20 mouse cellular contexts compared by ENCODE assay signal in the genomic region with DNA sequence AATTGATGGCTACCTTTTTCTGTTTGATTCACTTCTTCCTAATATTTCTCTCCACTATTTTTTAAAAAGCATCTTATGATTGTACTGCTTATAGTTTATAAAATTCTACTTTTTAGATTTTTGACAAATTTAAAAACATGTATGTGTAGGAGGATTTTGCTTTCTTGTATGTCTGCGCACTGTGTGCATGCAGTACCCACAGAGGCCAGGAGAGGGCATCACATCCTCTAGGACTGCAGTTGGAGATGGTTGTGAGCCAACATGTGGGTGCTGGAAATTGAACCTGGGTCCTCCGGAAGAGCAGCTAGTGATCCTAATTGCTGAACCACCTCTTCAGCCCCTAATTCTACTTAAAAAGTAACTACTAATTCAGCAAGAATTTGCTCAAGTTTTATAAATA.
DNase-seq lines count a peak whose midpoint lies in the region; ATAC-seq and TF ChIP-seq lines count a peak whose summit lies in the region.
"Had no signal": no experiment of that assay in that cellular context is flagged by ENCODE, and none has a peak within 500 bp of the region (broad histone marks: within the 10 kb centered on the region; RNA-seq: fewer than 3 reads in every experiment).

No protein-coding gene starts in this region.

- H3K79me2 ChIP-seq in heart, adult 2 months (replicated peaks; ENCODE audit: control insufficient read depth, insufficient read depth, low read length): no peaks in the 10 kb centered on the region

- TF ChIP-seq POLR2A in heart, adult 2 months (IDR thresholded peaks at IDR 0.05; ENCODE audit: insufficient read depth, low read depth, low read length): no peak
- no peak for TF ChIP-seq POLR2A in testis, adult 2 months (IDR thresholded peaks at IDR 0.05; ENCODE audit: control insufficient read depth, low read depth, low read length)

- H3K4me2 ChIP-seq in lung, embryonic 14.5 days: no peak overlapping the region
- H3K4me2 ChIP-seq in hindbrain, embryonic 13.5 days: no peak overlapping the region
- H3K4me2 ChIP-seq: forebrain, embryonic 13.5 days; limb, embryonic 13.5 days; lung, embryonic 15.5 days had no signal

- H3K4me1 ChIP-seq in heart, adult 2 months (ENCODE audit: control insufficient read depth, insufficient read depth, low read length): no peaks in the 10 kb centered on the region
- no peaks in the 10 kb centered on the region for H3K4me1 ChIP-seq in lung, embryonic 14.5 days (ENCODE audit: insufficient read depth)
- H3K4me1 ChIP-seq in testis, adult 2 months (ENCODE audit: control insufficient read depth, insufficient read depth, low read length): no peaks in the 10 kb centered on the region
- H3K4me1 ChIP-seq in hindbrain, embryonic 13.5 days (replicated peaks): peaks cover 7% of the 10 kb centered on the region; the same call in 1 of the 2 replicates
- H3K4me1 ChIP-seq: forebrain, embryonic 13.5 days; limb, embryonic 13.5 days; lung, embryonic 15.5 days had no signal

- no peak for TF ChIP-seq EP300 in heart, adult 2 months (IDR thresholded peaks at IDR 0.05; ENCODE audit: insufficient read depth, low read depth, low read length)

- no peaks in the 10 kb centered on the region for H3K36me3 ChIP-seq in heart, adult 2 months (ENCODE audit: control insufficient read depth, insufficient read depth, low read length)
- H3K36me3 ChIP-seq in lung, embryonic 14.5 days (ENCODE audit: insufficient read depth): 0 out of 2 replicates have a peak, but pooled peaks cover 3% of the 10 kb centered on the region
- H3K36me3 ChIP-seq in testis, adult 2 months (ENCODE audit: control insufficient read depth, insufficient read depth, low read length): no peaks in the 10 kb centered on the region
- peaks cover 31% of the 10 kb centered on the region for H3K36me3 ChIP-seq in hindbrain, embryonic 13.5 days
- H3K36me3 ChIP-seq: lung, embryonic 15.5 days had no signal

- H3K4me3 ChIP-seq in heart, adult 2 months: no peak overlapping the region
- H3K4me3 ChIP-seq in lung, embryonic 14.5 days (ENCODE audit: low read depth, low read length): no peak overlapping the region
- no peak overlapping the region for H3K4me3 ChIP-seq in testis, adult 2 months (ENCODE audit: control insufficient read depth, low read depth, low read length)
- H3K4me3 ChIP-seq in hindbrain, embryonic 13.5 days: no peak overlapping the region
- H3K4me3 ChIP-seq: forebrain, embryonic 13.5 days; limb, embryonic 13.5 days; lung, embryonic 15.5 days had no signal

- intact Hi-C loops in heart, adult 2 months (cut with DNase I): no loop called here
- intact Hi-C loops in heart, postnatal 10 days (cut with DNase I): no loop called here

- DNase-seq in heart, adult 2 months: no peak
- DNase-seq in heart, postnatal 10 days: no peak
- no peak for DNase-seq in lung, embryonic 14.5 days
- DNase-seq in lung, postnatal 10 days: no peak
- peak; percentile 34 for DNase-seq in R1 (ENCODE audit: low read depth, low spot score)
- DNase-seq in Muller cell, postnatal 12 days (ENCODE audit: inconsistent ontology term): no peak
- DNase-seq: adrenal gland, postnatal 36 days; B cell, adult 2 months; heart, adult 18-20 months; kidney, adult 11 months; kidney, postnatal 10 days; midbrain, embryonic 14.5 days; right cerebral cortex, adult 18-20 months; spleen, adult 18-20 months; thymus, postnatal 25 days had no signal

- H3K27ac ChIP-seq in heart, adult 2 months: no peak overlapping the region
- no peak overlapping the region for H3K27ac ChIP-seq in lung, embryonic 14.5 days (ENCODE audit: low read depth)
- H3K27ac ChIP-seq in testis, adult 2 months (ENCODE audit: control insufficient read depth, insufficient read depth, low read depth, low read length): no peak overlapping the region
- no peak overlapping the region for H3K27ac ChIP-seq in hindbrain, embryonic 13.5 days
- H3K27ac ChIP-seq: forebrain, embryonic 13.5 days; limb, embryonic 13.5 days; lung, embryonic 15.5 days had no signal

- peak; percentile 29 for TF ChIP-seq CTCF in heart, adult 2 months (IDR thresholded peaks at IDR 0.05)
- TF ChIP-seq CTCF in lung, embryonic 14.5 days (IDR thresholded peaks at IDR 0.05; ENCODE audit: low read depth): peak; percentile 37
- peak; percentile 71; the same call in 1 of the 2 replicates for TF ChIP-seq CTCF in testis, adult 2 months (IDR thresholded peaks at IDR 0.05; ENCODE audit: control insufficient read depth, insufficient read depth, insufficient replicate concordance, low read depth, low read length)

- no peaks in the 10 kb centered on the region for H3K9me3 ChIP-seq in lung, embryonic 14.5 days (ENCODE audit: low read depth, low read length)
- H3K9me3 ChIP-seq in hindbrain, embryonic 13.5 days: no peaks in the 10 kb centered on the region
- H3K9me3 ChIP-seq: forebrain, embryonic 13.5 days; lung, embryonic 15.5 days had no signal

- WGBS in heart, adult 2 months: 99% methylated on average over 2 of the region's 2 CpGs
- WGBS in lung, embryonic 14.5 days: 99% methylated on average over 2 of the region's 2 CpGs
- WGBS in hindbrain, embryonic 13.5 days: 97% methylated on average over 2 of the region's 2 CpGs

- no peak for ATAC-seq in lung, embryonic 14.5 days (ENCODE audit: insufficient read depth)
- no peak for ATAC-seq in hindbrain, embryonic 13.5 days (ENCODE audit: low FRiP score)
- ATAC-seq: forebrain, embryonic 13.5 days had no signal

- no peak overlapping the region for H3K9ac ChIP-seq in heart, adult 2 months (ENCODE audit: low read depth, low read length)
- no peak overlapping the region for H3K9ac ChIP-seq in lung, embryonic 14.5 days
- no peak overlapping the region for H3K9ac ChIP-seq in hindbrain, embryonic 13.5 days
- H3K9ac ChIP-seq: forebrain, embryonic 13.5 days; limb, embryonic 13.5 days; lung, embryonic 15.5 days had no signal

- no peaks in the 10 kb centered on the region for H3K27me3 ChIP-seq in heart, adult 2 months (ENCODE audit: control insufficient read depth, insufficient read depth, low read length)
- H3K27me3 ChIP-seq in lung, embryonic 14.5 days (ENCODE audit: insufficient read depth, low read length): no peaks in the 10 kb centered on the region
- no peaks in the 10 kb centered on the region for H3K27me3 ChIP-seq in testis, adult 2 months (ENCODE audit: control insufficient read depth, insufficient read depth, low read length)
- no peaks in the 10 kb centered on the region for H3K27me3 ChIP-seq in hindbrain, embryonic 13.5 days
- H3K27me3 ChIP-seq: forebrain, embryonic 13.5 days; limb, embryonic 13.5 days; lung, embryonic 15.5 days had no signal
